Mouse (Mus musculus) adrenal gland, postnatal 10 days (tissue): ENCODE data around the gene Cdkn2aipnl. TPM values are rescaled to one million over a fixed set of nuclear protein-coding genes. Genes with fewer than 3 reads are reported as not detected.

Experiments used
- DNase-seq: peaks from one replicate; pipeline ENCODE4 v3.0.0; 2021; ENCODE audit warnings: mixed read lengths
- total RNA-seq, 2 experiments: library from RNA; stranded (reverse); gene quantifications; 2 replicates each; pipeline ENCODE4 v1.2.3; 2021

Cdkn2aipnl gene
- total RNA-seq, 2 experiments from 2014 or later: 23.8 to 26.0 TPM

- no peak for DNase-seq
Observed at GRCm38 (mm10) chr11:52005586-52005985, 38.1 kb downstream of the Cdkn2aipnl start.

GRCm38 (mm10) chr11:52011011-52011410, 43.5 kb downstream of the Cdkn2aipnl start:
- DNase-seq: no peak

- DNase-seq: no peak
Observed at GRCm38 (mm10) chr11:52011541-52011940, 44.1 kb downstream of the Cdkn2aipnl start.

DNA sequence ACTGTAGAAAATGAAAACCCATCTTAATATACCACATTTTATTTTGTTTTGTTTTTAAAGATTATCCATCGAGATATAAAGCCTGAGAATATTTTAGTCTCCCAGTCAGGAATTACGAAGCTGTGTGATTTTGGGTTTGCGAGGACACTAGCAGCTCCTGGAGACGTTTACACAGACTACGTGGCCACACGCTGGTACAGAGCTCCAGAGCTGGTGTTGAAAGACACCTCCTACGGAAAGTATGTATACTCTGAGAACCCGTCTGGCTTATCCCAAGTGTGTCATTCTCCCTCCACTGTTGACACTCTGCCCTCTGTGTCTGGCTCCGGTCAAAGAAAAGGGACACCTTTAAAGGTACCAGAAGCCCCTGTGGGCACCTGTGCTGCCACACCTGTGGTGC, 50.8 kb downstream of the Cdkn2aipnl start:
- no peak for DNase-seq

Other genes with a start within 250 kb of the Cdkn2aipnl start
- 10 to 100 TPM; 29.2 to 31.6 TPM for gene Sec24a, start 204.0 kb upstream of the Cdkn2aipnl start, total RNA-seq
- 100 to 1,000 TPM in 1 of 2 experiments, 10 to 100 TPM in 1; 89.4 to 100 TPM for gene Sar1b, start 204.0 kb upstream of the Cdkn2aipnl start, total RNA-seq
- gene Jade2, start 110.0 kb upstream of the Cdkn2aipnl start, total RNA-seq: 10 to 100 TPM; 10.7 to 11.4 TPM
- gene Ube2b, start 33.1 kb downstream of the Cdkn2aipnl start, total RNA-seq: 100 to 1,000 TPM; 131 to 155 TPM
- gene Cdkl3, start 36.6 kb downstream of the Cdkn2aipnl start, total RNA-seq: 1 to 10 TPM; 8.1 to 8.2 TPM
- 10 to 100 TPM; 67.9 to 69.5 TPM for gene Ppp2ca, start 131.0 kb downstream of the Cdkn2aipnl start, total RNA-seq
- not detected for gene Olfr1373, start 177.9 kb downstream of the Cdkn2aipnl start, total RNA-seq
- gene Olfr1371, start 246.3 kb downstream of the Cdkn2aipnl start, total RNA-seq: not detected